In genomic region chr10:112742123-112742522, GRCm38 (mm10) we compare ENCODE assay signal across 16 mouse cellular contexts.
"Had no signal": no experiment of that assay in that cellular context is flagged by ENCODE, and none has a peak within 500 bp of the region (broad histone marks: within the 10 kb centered on the region; RNA-seq: fewer than 3 reads in every experiment).

No protein-coding gene starts in this region.

- H3K36me3 ChIP-seq: neural tube, embryonic 13.5 days; neural tube, embryonic 15.5 days; stomach, embryonic 15.5 days had no signal

- H3K9me3 ChIP-seq: neural tube, embryonic 13.5 days; neural tube, embryonic 15.5 days; stomach, embryonic 15.5 days had no signal

- H3K4me3 ChIP-seq: neural tube, embryonic 13.5 days; neural tube, embryonic 15.5 days; stomach, embryonic 15.5 days had no signal

- H3K9ac ChIP-seq: neural tube, embryonic 13.5 days; neural tube, embryonic 15.5 days; stomach, embryonic 15.5 days had no signal

- H3K4me1 ChIP-seq: neural tube, embryonic 13.5 days; neural tube, embryonic 15.5 days; stomach, embryonic 15.5 days had no signal

- H3K4me2 ChIP-seq: neural tube, embryonic 13.5 days; neural tube, embryonic 15.5 days; stomach, embryonic 15.5 days had no signal

- H3K27me3 ChIP-seq: neural tube, embryonic 13.5 days; neural tube, embryonic 15.5 days; stomach, embryonic 15.5 days had no signal

- H3K27ac ChIP-seq: neural tube, embryonic 13.5 days; neural tube, embryonic 15.5 days; stomach, embryonic 15.5 days; stomach, postnatal 0 days had no signal

- DNase-seq: retina, postnatal 1 day; right cerebral cortex, adult 18-20 months; right cerebral cortex, postnatal 14 days; right cerebral cortex, postnatal 25 days; right cerebral cortex, postnatal 4 days; spleen, adult 18-20 months; thymus, adult 18-20 months; thymus, adult 2 months; thymus, postnatal 14 days; thymus, postnatal 25 days; thymus, postnatal 36 days; thymus, postnatal 4 days had no signal
